Mouse (Mus musculus) midbrain, embryonic 11.5 days (tissue): ENCODE data around the gene Ptprm. TPM values are rescaled to one million over a fixed set of nuclear protein-coding genes. Genes with fewer than 3 reads are reported as not detected.

Source experiments
- ATAC-seq: fragments of 200-750 bp; cut with Nextera tagmentation; 2 replicates; pipeline ENCODE4 v1.8.0; 2017; ENCODE audit warnings: moderate TSS enrichment, moderate library complexity; ENCODE audit not compliant: low FRiP score
- DNase-seq: peaks from one replicate; pipeline ENCODE4 v3.0.0; 2015; ENCODE audit warnings: low spot score; ENCODE audit errors: missing footprints
- H3K27ac ChIP-seq: fragments of 300-500 bp; sonication (generic); 2 replicates; pipeline ENCODE4 v1.5.1; 2014; ENCODE audit warnings: low read depth, low read length
- H3K27me3 ChIP-seq: fragments of 300-500 bp; sonication (generic); 2 replicates; pipeline ENCODE4 v1.6.1; 2014; ENCODE audit warnings: mild to moderate bottlenecking, low read length, moderate library complexity, mixed read lengths; ENCODE audit not compliant: control insufficient read depth, insufficient read depth
- H3K36me3 ChIP-seq: fragments of 300-500 bp; sonication (generic); 2 replicates; pipeline ENCODE4 v1.6.1; 2014; ENCODE audit warnings: mild to moderate bottlenecking, low read length, moderate library complexity, mixed read lengths; ENCODE audit not compliant: control insufficient read depth, insufficient read depth
- H3K4me1 ChIP-seq: fragments of 300-500 bp; sonication (generic); 2 replicates; pipeline ENCODE4 v1.6.1; 2014; ENCODE audit warnings: low read length; ENCODE audit not compliant: control insufficient read depth, insufficient read depth
- H3K4me2 ChIP-seq: fragments of 300-500 bp; sonication (generic); 2 replicates; pipeline ENCODE4 v1.6.1; 2014; ENCODE audit warnings: mild to moderate bottlenecking, moderate library complexity
- H3K4me3 ChIP-seq: fragments of 300-500 bp; sonication (generic); 2 replicates; pipeline ENCODE4 v1.5.1; 2014; ENCODE audit warnings: low read depth, low read length
- H3K9ac ChIP-seq: fragments of 300-500 bp; sonication (generic); 2 replicates; pipeline ENCODE4 v1.6.1; 2014; ENCODE audit warnings: low read length
- H3K9me3 ChIP-seq: fragments of 300-500 bp; sonication (generic); 2 replicates; pipeline ENCODE4 v1.6.1; 2016; ENCODE audit warnings: low read length; ENCODE audit not compliant: control insufficient read depth
- WGBS: fragments of 180-500 bp; shearing (Covaris S2); extraction: QIAGEN DNeasy Blood & Tissue Kit; methylation state at CpG from one replicate; pipeline ENCODE4 v1.1.7; 2014; 5-methylcytosine and 5-hydroxymethylcytosine counted together
- polyA plus RNA-seq: library from polyadenylated mRNA; unstranded; fragments of >200 nt; fragmentation: Nextera tagmentation; extraction: Ambion mirVana; gene quantifications from 2 replicates; pipeline ENCODE4 v1.2.1, GENCODE M21; 2014

The Ptprm gene
- polyA plus RNA-seq, 1 experiment from 2014 or later = 8.9 TPM

DNA sequence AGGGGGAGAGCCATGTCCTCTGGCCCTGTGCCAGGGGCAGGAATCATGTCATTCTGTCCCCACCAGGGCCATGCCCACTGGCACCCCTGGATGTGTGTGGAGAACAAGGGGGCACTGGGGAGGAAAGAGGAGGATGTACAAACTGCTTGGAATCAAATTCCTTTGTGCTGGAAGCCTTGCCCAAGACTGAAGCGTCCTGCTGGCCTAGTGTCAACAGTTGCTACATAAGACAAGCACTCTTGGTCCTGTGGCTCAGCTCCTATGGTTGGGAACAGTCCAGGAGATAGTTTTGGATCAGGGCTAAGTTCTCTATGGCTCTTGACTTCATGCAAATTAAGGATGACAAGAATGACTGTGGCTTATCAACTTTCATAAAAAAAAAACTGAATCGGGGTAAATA lies 188.4 kb downstream of the Ptprm start:
- 81% methylated on average over 2 of the region's 2 CpGs for WGBS
- DNase-seq (peak; percentile 70), ATAC-seq (no peak)
- Histone ChIP-seq H3K4me2 (no peak overlapping the region), H3K9me3 (no peaks in the 10 kb centered on the region), H3K36me3 (no peaks in the 10 kb centered on the region), H3K27ac (no peak overlapping the region), H3K27me3 (no peaks in the 10 kb centered on the region), H3K9ac (no peak overlapping the region), H3K4me1 (no peaks in the 10 kb centered on the region), H3K4me3 (no peak overlapping the region)

DNA sequence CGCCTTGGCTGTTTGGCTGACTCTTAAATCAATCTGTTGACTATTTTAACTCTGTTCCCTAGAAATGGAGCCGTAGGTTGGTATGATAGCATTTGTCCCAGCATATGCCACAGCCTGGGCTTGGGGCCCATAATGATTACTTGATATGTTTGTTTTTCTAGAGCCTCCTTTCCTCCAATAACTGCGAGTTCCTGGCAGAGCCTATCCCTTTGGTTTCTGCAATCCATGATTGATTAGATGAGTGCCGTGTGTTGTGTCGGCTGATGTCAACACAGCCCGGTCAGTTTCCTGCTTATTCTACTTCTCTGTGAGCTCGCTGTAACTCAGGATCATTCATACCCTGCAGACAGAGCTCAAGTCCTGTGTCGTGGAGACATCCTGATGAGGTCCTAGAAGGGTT lies 194.6 kb downstream of the Ptprm start:
- H3K9ac ChIP-seq = no peak overlapping the region
- no peak for DNase-seq
- H3K27me3 ChIP-seq = no peaks in the 10 kb centered on the region
- no peak overlapping the region for H3K4me3 ChIP-seq
- ATAC-seq = no peak
- no peak overlapping the region for H3K4me2 ChIP-seq
- 89% methylated on average over 8 of the region's 8 CpGs for WGBS
- H3K36me3 ChIP-seq = no peaks in the 10 kb centered on the region
- H3K4me1 ChIP-seq = no peaks in the 10 kb centered on the region
- H3K9me3 ChIP-seq = no peaks in the 10 kb centered on the region
- H3K27ac ChIP-seq = no peak overlapping the region

DNA sequence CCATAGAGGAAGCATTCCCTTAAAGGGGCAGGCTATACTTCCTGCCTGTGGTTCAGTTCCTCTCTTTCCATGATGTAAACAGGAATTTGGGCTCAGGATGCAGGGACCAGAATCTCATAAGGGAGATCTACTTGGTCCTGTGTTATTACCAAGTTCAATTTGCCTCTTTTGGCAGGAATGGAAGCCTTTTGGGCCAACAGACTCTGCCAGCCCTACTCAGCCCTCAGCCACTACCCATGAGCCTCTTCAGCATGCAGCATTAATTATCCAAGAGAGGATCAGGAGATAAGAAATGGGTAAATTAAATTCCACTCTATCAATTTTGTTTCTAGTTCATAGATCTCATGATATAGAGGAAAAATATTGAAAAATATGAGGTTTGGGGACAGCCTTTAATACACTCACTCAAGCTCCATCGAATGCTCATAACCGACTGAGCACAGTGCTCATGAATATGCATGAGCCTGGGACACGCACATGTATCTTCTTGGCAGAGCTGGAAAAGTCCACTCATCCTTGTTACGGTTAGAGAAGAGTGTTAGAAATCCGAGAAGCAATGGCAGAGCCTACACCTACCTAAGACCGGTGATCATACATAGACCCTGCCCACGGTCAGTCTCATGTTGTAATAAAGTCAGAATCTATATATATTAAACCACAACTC lies 197.0 kb downstream of the Ptprm start:
- WGBS = 80% methylated on average over 7 of the region's 7 CpGs
- Histone ChIP-seq H3K9ac (no peak overlapping the region), H3K4me1 (no peaks in the 10 kb centered on the region), H3K4me2 (no peak overlapping the region), H3K27me3 (no peaks in the 10 kb centered on the region), H3K4me3 (no peak overlapping the region), H3K36me3 (no peaks in the 10 kb centered on the region), H3K9me3 (no peaks in the 10 kb centered on the region), H3K27ac (no peak overlapping the region)
- ATAC-seq (no peak), DNase-seq (no peak)

DNA sequence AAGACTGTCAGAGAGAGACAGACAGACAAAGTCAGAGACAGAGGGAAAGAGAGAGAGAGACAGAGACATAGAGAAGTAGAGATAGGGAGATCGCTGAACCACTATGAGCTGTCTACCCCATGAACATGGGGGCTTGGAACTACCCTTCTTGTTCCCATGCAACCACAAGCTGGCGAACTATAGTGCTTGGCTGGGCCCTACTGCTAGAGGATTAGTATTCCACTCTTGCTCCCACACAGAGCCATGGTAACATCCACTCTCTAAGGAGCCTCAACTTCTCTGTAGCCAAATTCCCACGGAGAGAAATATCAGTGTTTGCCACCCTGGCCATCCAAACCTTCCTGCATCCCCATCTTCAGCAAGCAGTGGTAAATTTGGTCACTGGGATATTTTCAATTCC lies 202.0 kb downstream of the Ptprm start:
- no peaks in the 10 kb centered on the region for H3K27me3 ChIP-seq
- H3K4me2 ChIP-seq = no peak overlapping the region
- no peak overlapping the region for H3K27ac ChIP-seq
- H3K4me1 ChIP-seq = no peaks in the 10 kb centered on the region
- no peak overlapping the region for H3K4me3 ChIP-seq
- ATAC-seq (no peak), DNase-seq (no peak)
- WGBS = 94% methylated on average over 3 of the region's 3 CpGs
- H3K36me3 ChIP-seq = no peaks in the 10 kb centered on the region
- no peak overlapping the region for H3K9ac ChIP-seq
- H3K9me3 ChIP-seq = no peaks in the 10 kb centered on the region

DNA sequence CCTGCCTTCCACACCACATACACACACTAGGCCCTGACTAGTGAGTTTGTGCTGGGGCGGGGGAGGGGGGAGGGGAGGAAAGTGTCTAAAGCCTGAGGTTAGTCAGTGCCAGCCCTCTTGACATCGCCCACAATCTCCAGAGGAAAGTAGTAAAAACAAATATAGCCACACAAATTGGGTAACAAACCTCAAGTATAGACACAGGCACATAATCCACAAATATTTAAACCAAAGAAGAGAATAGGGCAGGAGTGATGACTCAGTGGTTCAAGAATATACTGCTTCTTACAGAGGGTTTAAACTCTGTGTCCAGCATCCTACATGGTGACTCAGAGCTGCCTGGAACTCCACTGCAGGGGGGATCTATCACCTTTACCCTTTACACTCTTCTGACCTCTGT lies 203.8 kb downstream of the Ptprm start:
- Histone ChIP-seq H3K4me2 (no peak overlapping the region), H3K4me3 (no peak overlapping the region), H3K27ac (no peak overlapping the region), H3K9me3 (no peaks in the 10 kb centered on the region), H3K27me3 (no peaks in the 10 kb centered on the region), H3K36me3 (no peaks in the 10 kb centered on the region), H3K9ac (no peak overlapping the region), H3K4me1 (no peaks in the 10 kb centered on the region)
- DNase-seq (no peak), ATAC-seq (no peak)
- 77% methylated on average over 2 of the region's 2 CpGs for WGBS

DNA sequence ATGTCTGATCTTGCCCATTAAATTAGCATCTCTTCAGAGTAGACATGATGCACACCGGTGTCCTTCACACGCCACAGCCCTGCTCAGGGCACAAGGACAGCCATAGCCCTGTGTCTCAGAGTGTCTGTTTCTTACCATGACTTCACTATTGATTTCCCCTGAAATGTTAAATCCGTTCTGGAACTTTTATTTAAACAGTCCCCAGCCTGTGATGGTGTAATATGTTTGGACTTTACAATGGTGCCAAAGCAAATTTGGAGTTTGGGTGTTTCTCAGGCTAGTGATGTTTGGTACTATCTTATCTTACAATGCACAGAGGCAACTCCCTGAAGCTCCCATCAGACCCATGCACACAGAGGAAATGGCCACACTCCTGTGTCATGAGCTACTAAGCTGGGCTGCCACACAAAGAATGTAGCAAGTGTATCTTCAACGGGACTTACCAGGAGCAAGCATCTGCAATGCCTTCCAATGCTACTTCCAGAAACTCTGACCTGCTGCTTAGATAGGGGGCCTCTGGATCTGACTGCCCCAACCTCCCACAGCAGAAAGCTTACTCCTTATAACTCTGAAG lies 212.0 kb downstream of the Ptprm start:
- no peak overlapping the region for H3K4me3 ChIP-seq
- no peaks in the 10 kb centered on the region for H3K4me1 ChIP-seq
- no peak overlapping the region for H3K27ac ChIP-seq
- no peaks in the 10 kb centered on the region for H3K9me3 ChIP-seq
- no peak overlapping the region for H3K9ac ChIP-seq
- no peak overlapping the region for H3K4me2 ChIP-seq
- ATAC-seq = no peak
- H3K27me3 ChIP-seq = no peaks in the 10 kb centered on the region
- peak; percentile 10 for DNase-seq
- WGBS = 87% methylated on average over 4 of the region's 4 CpGs
- H3K36me3 ChIP-seq = no peaks in the 10 kb centered on the region

DNA sequence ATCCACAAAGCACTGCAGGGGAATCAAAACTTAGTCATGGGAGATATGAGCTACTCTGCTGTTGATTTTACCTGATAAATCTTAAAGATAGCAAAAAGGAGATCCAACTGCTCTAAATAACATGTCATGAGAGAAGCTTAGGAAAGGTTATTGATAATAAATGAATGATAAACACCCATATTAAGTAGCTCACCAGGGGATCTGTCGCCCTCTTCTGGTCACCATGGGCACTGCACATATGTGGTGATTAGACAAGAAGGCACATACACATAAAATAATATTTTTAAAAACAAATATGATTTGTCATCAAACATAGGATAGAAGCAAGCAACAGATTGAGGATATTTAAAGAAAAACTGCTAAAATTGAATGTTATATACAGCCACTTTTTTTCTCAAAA lies 213.8 kb downstream of the Ptprm start:
- H3K4me2 ChIP-seq = no peak overlapping the region
- no peaks in the 10 kb centered on the region for H3K36me3 ChIP-seq
- H3K4me1 ChIP-seq = no peaks in the 10 kb centered on the region
- ATAC-seq = no peak
- no peak overlapping the region for H3K4me3 ChIP-seq
- WGBS = 36% methylated on average over 1 of the region's 1 CpGs
- no peaks in the 10 kb centered on the region for H3K27me3 ChIP-seq
- no peak overlapping the region for H3K27ac ChIP-seq
- no peak overlapping the region for H3K9ac ChIP-seq
- peak; percentile 37 for DNase-seq
- H3K9me3 ChIP-seq = no peaks in the 10 kb centered on the region

DNA sequence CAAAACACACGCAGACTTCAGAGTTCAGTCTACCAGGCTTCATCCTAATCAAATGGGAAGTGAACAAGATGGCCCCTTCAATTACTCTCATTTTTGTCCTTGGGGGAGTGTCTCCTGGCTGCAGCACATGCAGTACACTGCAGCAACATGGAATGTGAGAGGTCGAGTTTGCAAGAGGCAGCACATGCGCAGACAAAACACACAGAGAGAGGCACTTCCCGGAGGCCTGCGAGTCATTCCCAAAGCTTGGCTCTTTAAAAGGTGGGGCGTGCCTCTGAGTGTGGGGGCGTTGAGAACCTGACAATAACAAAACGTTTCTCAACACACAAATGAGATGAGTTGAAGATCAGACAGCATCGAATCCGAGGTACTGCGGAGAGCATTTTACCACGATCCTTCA lies 215.3 kb downstream of the Ptprm start:
- 84% methylated on average over 12 of the region's 12 CpGs for WGBS
- Histone ChIP-seq H3K4me1 (no peaks in the 10 kb centered on the region), H3K9me3 (no peaks in the 10 kb centered on the region), H3K4me2 (no peak overlapping the region), H3K4me3 (no peak overlapping the region), H3K9ac (no peak overlapping the region), H3K27ac (no peak overlapping the region), H3K27me3 (no peaks in the 10 kb centered on the region), H3K36me3 (no peaks in the 10 kb centered on the region)
- DNase-seq (peak; percentile 21), ATAC-seq (no peak)

DNA sequence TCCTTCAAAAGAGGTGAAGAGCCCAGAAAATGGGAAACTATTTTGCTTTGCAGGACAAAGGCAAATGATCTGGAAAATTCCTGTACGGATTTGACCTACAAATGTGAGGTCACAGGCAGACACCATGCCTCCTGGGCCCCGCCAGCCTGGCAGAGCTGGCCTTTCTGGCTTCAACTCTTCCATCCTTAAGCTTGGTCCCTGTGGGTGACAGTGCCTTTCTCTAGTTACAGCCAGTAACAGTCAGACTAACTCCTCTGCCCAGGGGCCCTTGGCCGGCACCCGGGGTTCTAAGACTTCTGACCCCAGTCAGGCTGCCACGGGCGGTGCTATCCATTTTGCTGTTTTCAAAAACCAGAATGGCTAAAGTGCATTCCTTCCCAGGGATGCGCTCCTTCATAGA lies 217.4 kb downstream of the Ptprm start:
- Histone ChIP-seq H3K9ac (no peak overlapping the region), H3K9me3 (no peaks in the 10 kb centered on the region), H3K4me3 (no peak overlapping the region), H3K4me2 (no peak overlapping the region), H3K27ac (no peak overlapping the region), H3K4me1 (no peaks in the 10 kb centered on the region), H3K36me3 (no peaks in the 10 kb centered on the region), H3K27me3 (no peaks in the 10 kb centered on the region)
- peak; percentile 70 for DNase-seq
- 84% methylated on average over 7 of the region's 7 CpGs for WGBS
- ATAC-seq = no peak
